Mouse (Mus musculus) C2C12 (cell line): ENCODE measurements around the gene Ralb.

Experiments used
- CEBPB ChIP-seq: IDR thresholded peaks from one replicate; pipeline ENCODE4 v1.6.1; 2011; ENCODE audit warnings: low read depth, mild to moderate bottlenecking, control low read depth, moderate library complexity
- CTCF ChIP-seq: IDR thresholded peaks from one replicate; pipeline ENCODE4 v1.5.1; 2011; ENCODE audit not compliant: control insufficient read depth, insufficient read depth, insufficient read length
- FOSL1 ChIP-seq: IDR thresholded peaks from one replicate; pipeline ENCODE4 v1.8.0; 2011; ENCODE audit warnings: mild to moderate bottlenecking, low read length; ENCODE audit not compliant: poor library complexity, insufficient read depth, severe bottlenecking
- MAX ChIP-seq: IDR thresholded peaks from one replicate; pipeline ENCODE4 v1.6.1; 2011; ENCODE audit warnings: mild to moderate bottlenecking, control low read depth
- MYOD1 ChIP-seq: IDR thresholded peaks from one replicate; pipeline ENCODE4 v1.6.1; 2011; ENCODE audit warnings: low read depth; ENCODE audit not compliant: control insufficient read depth, insufficient read length
- MYOG ChIP-seq: IDR thresholded peaks from one replicate; pipeline ENCODE4 v1.6.1; 2011; ENCODE audit not compliant: control insufficient read depth, insufficient read length; ENCODE audit errors: extremely low read depth
- USF1 ChIP-seq: IDR thresholded peaks from one replicate; pipeline ENCODE4 v1.6.1; 2011; ENCODE audit warnings: low read depth, mild to moderate bottlenecking, control low read depth, moderate library complexity

DNA sequence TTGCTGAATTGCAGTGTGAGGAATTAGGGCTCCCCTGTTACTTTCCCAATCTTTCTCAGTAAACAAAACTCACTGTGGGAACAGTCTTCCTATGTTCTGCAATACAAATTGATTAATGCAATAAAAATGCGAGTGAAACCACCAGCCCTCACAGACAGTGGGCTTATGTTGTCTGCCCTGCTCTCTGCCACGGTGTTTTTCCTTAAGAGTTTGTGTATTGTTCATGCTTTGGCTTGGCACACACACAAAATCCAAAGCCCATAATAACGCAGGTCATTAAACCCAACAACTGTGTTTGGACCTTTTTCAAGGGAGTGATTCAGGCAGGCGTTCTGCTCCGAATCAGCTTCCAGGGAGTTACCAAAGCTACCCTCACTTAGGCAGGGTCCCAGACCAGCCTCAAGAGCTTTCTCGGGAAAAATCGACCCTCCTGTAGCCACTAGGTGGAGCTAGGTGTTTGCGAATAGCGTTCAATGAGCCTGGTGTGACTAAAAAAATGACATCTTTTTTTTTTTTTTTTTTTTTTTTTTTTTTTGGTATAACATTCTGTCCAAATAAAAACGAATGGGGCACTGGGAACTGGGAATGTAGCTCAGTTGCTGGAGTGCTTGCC lies 46.5 kb downstream of the Ralb start:
- TF ChIP-seq CTCF = peak; percentile 7
- no peak for TF ChIP-seq USF1
- TF ChIP-seq MYOD1 = no peak
- no peak for TF ChIP-seq MAX
- TF ChIP-seq MYOG = no peak
- peak; percentile 9 for TF ChIP-seq CEBPB
- no peak for TF ChIP-seq FOSL1
